Mouse (Mus musculus): ENCODE measurements at regions not wholly inside any gene's neighbourhood (a gene's known extent, or its start where the extent isn't known, plus 50 kb on each side); places are given as distances from the start of the nearest gene placed in this dataset.

GRCm38 (mm10) chr8:35877581-35877980 lies 112.0 kb downstream of the Gm19410 start:
- no peak for ATAC-seq (ENCODE audit: poor library complexity, severe bottlenecking)

- no peak for ATAC-seq (ENCODE audit: poor library complexity, severe bottlenecking)
Observed at GRCm38 (mm10) chr8:35881810-35882209, 116.2 kb downstream of the Gm19410 start.

- ATAC-seq (ENCODE audit: poor library complexity, severe bottlenecking): no peak
Observed at GRCm38 (mm10) chr8:35882638-35883455, 117.3 kb downstream of the Gm19410 start.

GRCm38 (mm10) chr8:35883456-35883780 lies 117.8 kb downstream of the Gm19410 start:
- no peak for ATAC-seq (ENCODE audit: poor library complexity, severe bottlenecking)

GRCm38 (mm10) chr8:35884545-35884944 lies 119.0 kb downstream of the Gm19410 start:
- no peak for ATAC-seq (ENCODE audit: poor library complexity, severe bottlenecking)

- ATAC-seq (ENCODE audit: poor library complexity, severe bottlenecking): no peak
Observed at GRCm38 (mm10) chr8:35890083-35890482, 124.5 kb downstream of the Gm19410 start.

- ATAC-seq (ENCODE audit: poor library complexity, severe bottlenecking): no peak
Observed at GRCm38 (mm10) chr8:35891769-35892168, 126.2 kb downstream of the Gm19410 start.

GRCm38 (mm10) chr8:35898493-35898892 lies 132.9 kb downstream of the Gm19410 start:
- no peak for ATAC-seq (ENCODE audit: poor library complexity, severe bottlenecking)

- no peak for ATAC-seq (ENCODE audit: poor library complexity, severe bottlenecking)
Observed at GRCm38 (mm10) chr8:35901490-35901889, 135.9 kb downstream of the Gm19410 start.

GRCm38 (mm10) chr8:35904711-35905450 lies 139.3 kb downstream of the Gm19410 start:
- ATAC-seq (ENCODE audit: poor library complexity, severe bottlenecking): no peak

GRCm38 (mm10) chr8:35907998-35908397 lies 142.4 kb downstream of the Gm19410 start:
- ATAC-seq (ENCODE audit: poor library complexity, severe bottlenecking): no peak

- no peak for ATAC-seq (ENCODE audit: poor library complexity, severe bottlenecking)
Observed at GRCm38 (mm10) chr8:35912264-35912663, 146.7 kb downstream of the Gm19410 start.

- ATAC-seq (ENCODE audit: poor library complexity, severe bottlenecking): no peak
Observed at GRCm38 (mm10) chr8:35915878-35916518, 150.4 kb downstream of the Gm19410 start.

GRCm38 (mm10) chr8:35917573-35917972 lies 152.0 kb downstream of the Gm19410 start:
- ATAC-seq (ENCODE audit: poor library complexity, severe bottlenecking): no peak

- ATAC-seq (ENCODE audit: poor library complexity, severe bottlenecking): no peak
Observed at GRCm38 (mm10) chr8:35919451-35919850, 153.9 kb downstream of the Gm19410 start.

- ATAC-seq (ENCODE audit: poor library complexity, severe bottlenecking): no peak
Observed at GRCm38 (mm10) chr8:35919859-35920675, 154.5 kb downstream of the Gm19410 start.

- no peak for ATAC-seq (ENCODE audit: poor library complexity, severe bottlenecking)
Observed at GRCm38 (mm10) chr8:35924026-35924425, 158.4 kb downstream of the Gm19410 start.

GRCm38 (mm10) chr8:35927408-35927871 lies 161.8 kb downstream of the Gm19410 start:
- no peak for ATAC-seq (ENCODE audit: poor library complexity, severe bottlenecking)

- no peak for ATAC-seq (ENCODE audit: poor library complexity, severe bottlenecking)
Observed at GRCm38 (mm10) chr8:35930291-35930690, 164.7 kb downstream of the Gm19410 start.

GRCm38 (mm10) chr8:35933186-35934114 lies 167.9 kb downstream of the Gm19410 start:
- no peak for ATAC-seq (ENCODE audit: poor library complexity, severe bottlenecking)
